Mouse (Mus musculus) left cerebral cortex, postnatal 14 days (tissue): ENCODE data around the gene Tax1bp3. TPM values are rescaled to one million over a fixed set of nuclear protein-coding genes. Genes with fewer than 3 reads are reported as not detected.

ENCODE experiments used
- DNase-seq, 2 experiments: peaks; one replicate each; pipeline ENCODE4 v3.0.0; 2021 to 2022; ENCODE audit warnings: low spot score in 2 of 2, mixed read lengths in 1 of 2
- intact Hi-C: fragments of 180-260 bp; cut with DNase I; formaldehyde crosslinking; loops from one replicate; pipeline ENCODE4 v1.15.1; 2025
- long read RNA-seq, 2 experiments: library from polyadenylated mRNA; stranded (forward); transcript quantifications; one replicate each; pipeline ENCODE4 v2.0.0; 2021
- total RNA-seq, 2 experiments: library from RNA; stranded (reverse); gene quantifications; 2 replicates each; pipeline ENCODE4 v1.2.3; 2021

Tax1bp3 gene
- 10 to 100 TPM; 14.5 to 16.3 TPM for total RNA-seq
- long read RNA-seq, experiment 1, transcript Tax1bp3-201 (4 exons, 1,523 nt) = major isoform, 16 of 19 reads
- long read RNA-seq, experiment 1, partial matches to known transcripts = 2 of 19 reads
- long read RNA-seq, experiment 1, other reads (novel, unspliced or antisense) = 1 of 19 reads
- long read RNA-seq, experiment 2, transcript Tax1bp3-201 (4 exons, 1,523 nt) = major isoform, 8 of 10 reads
- long read RNA-seq, experiment 2, partial matches to known transcripts = 1 of 10 reads
- long read RNA-seq, experiment 2, other reads (novel, unspliced or antisense) = 1 of 10 reads

GRCm38 (mm10) chr11:73176608-73177508 lies at the start of gene Tax1bp3, which contains the start of gene Emc6:
Gene Tax1bp3 (plus strand): TSS chr11:73177083.
Gene Emc6 (minus strand): TSS chr11:73177037.
- intact Hi-C loops = no loop called here
- DNase-seq = peak; percentile 96 to 97

GRCm38 (mm10) chr11:73131020-73131419 lies 45.9 kb upstream of the Tax1bp3 start:
- intact Hi-C loops = no loop called here
- DNase-seq = peak; percentile 30 to 46

GRCm38 (mm10) chr11:73132999-73133398 lies 43.9 kb upstream of the Tax1bp3 start:
- intact Hi-C loops = no loop called here
- DNase-seq = no peak

DNA sequence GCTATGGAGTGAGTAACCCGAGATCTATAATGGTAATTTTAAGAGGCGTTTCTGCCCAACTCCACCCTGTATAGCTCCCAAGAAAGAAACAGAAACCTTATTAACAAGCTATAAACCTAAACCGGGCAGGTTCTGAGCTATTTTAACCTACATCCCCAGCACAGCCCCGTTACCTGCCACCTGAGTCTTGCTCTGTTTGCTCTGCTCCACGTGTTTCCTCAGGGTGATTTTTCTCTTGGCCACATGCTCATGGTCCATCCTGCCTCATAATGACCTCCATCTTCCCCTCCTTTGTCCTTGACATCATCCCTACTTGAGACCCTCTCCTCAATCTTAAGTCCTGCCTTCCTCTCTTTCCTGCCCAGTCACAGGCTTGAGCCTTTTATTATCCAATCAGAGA lies 42.7 kb upstream of the Tax1bp3 start:
- intact Hi-C loops = no loop called here
- DNase-seq = no peak

GRCm38 (mm10) chr11:73136587-73136986 lies 40.3 kb upstream of the Tax1bp3 start:
- no peak for DNase-seq
- intact Hi-C loops = no loop called here

DNA sequence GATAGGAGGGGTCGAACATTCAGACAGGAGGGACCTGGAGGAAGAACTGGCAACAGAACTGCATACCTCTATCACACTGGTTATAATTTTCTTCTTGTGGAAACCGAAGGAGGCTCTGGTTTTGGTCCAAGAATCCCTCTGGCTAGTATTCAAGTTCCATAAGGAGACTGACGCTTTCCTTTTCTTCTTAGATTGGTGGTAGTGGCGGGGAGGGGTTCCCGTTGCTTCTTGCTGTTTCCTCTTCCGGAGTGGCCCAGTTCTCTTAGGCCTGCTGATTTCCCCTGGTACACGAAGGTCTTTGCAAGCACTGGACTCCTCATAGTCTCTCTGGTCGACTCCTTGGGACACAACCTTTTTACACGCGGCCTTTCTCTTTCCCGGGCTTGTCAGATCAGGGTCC lies 39.8 kb upstream of the Tax1bp3 start:
- DNase-seq = no peak
- intact Hi-C loops = no loop called here

GRCm38 (mm10) chr11:73137591-73138501 lies 39.0 kb upstream of the Tax1bp3 start, which contains the start of gene Haspin:
Gene Haspin (minus strand): TSS chr11:73138294.
- intact Hi-C loops = loop anchor here (1.0 to 2.0 kb wide), 2 partner anchors 143 to 1233 kb away; no protein-coding TSS in a partner anchor
- peak; percentile 89 for DNase-seq

DNA sequence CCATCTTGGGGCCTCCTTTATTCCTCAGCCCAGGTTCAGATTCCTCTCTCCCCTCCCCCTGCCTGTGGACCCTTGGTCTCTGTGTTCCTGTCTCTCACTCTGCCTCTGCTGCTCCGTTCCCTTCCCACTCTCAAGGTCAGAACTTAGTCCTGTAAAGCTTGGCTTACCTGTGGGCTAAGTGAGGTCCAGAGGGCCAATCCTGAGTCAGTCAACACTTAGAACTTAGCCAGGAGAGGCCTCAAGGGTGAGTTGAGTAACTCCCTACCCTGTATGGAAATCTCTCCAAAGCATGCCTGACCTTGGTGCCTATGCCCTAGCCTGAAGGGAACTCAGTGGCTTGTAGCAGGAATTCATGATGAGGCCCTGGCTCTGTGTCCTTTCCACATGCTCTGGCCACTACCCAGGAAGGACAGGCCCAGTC lies 32.6 kb upstream of the Tax1bp3 start:
- no peak for DNase-seq

DNA sequence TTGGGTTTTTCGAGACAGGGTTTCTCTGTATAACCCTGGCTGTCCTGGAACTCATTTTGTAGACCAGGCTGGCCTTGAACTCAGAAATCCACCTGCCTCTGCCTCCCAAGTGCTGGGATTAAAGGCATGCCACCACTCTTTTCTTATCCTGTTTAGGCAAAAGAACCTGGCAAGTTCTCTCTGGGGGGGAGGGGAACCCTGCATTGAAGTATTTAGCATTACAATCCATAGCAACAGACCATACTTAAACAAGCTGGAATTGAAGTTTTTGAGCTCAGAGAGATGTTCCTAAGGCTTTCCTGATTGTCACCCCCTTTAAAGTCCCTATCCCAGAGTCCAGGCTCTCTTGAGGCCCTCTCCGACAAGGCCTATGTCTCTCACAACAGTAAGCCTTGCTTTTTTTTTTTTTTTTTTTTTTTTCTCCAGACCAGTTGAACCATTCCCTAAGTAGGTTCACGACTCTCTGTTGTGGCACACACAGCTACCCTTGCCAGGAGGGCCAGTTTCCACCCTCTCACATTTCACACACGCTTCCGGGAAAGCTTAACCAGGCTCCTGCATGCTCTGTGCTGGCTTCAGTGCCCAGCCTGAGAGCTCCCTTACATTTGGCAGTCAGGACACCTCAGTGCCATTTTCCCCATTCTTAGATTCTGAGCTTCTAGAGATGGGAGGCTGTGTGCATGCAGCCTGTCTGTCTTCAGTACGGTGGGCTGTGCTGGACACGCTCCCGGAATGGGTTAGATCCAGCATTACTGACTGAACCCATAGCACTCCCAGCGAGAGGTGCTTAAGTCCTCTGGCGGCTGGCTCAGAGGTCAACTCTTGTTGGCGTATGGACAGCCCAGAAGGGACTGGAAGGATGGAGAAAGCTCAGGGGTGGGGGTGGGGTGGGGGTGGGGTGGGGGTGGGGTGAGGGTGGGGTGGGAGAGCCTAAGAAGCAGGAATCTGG lies 30.6 kb upstream of the Tax1bp3 start:
- intact Hi-C loops = no loop called here
- no peak for DNase-seq

More for the DNA sequence above, 32.6 kb upstream of the Tax1bp3 start:
- intact Hi-C loops = no loop called here

DNA sequence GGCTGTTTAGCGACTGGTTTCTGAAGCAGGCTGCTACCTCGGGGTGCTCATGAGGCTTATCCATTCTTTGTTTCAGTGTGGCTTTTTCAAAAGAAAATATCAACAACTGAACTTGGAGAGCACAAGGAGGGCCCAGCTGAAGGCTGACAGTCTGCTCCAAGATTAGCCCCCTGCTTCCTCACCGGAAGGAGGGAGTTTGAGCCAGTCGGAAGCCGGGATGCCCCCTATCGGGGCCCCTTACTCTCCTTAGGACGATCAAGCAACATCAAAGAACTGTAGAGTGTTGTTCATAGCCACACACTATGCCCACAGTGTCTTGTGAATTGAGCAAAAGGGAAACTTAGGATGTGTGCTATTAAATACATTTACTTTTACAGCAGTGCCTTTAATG lies 29.9 kb upstream of the Tax1bp3 start:
- intact Hi-C loops = no loop called here
- no peak for DNase-seq

GRCm38 (mm10) chr11:73148209-73148608 lies 28.7 kb upstream of the Tax1bp3 start:
- intact Hi-C loops = no loop called here
- DNase-seq = no peak

DNA sequence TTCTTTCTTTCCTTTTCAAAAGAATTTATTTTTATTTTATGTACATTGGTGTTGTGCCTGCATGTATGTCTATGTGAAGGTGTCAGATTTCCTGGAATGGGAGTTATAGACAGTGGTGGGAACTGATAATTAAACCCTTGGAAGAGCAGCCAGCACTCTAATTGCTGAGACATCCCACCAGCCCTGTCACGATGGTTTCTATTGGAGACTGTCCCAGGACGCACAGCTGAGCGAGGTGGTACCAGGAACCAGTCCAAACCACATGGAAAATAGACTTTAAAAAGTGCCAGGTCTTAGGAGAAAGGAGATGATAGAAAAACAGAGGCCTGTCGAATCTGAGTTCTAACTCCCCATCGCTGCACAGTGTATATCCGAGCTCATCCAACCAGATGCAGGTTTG lies 21.8 kb upstream of the Tax1bp3 start:
- DNase-seq = no peak
- intact Hi-C loops = no loop called here

- intact Hi-C loops = no loop called here
- DNase-seq = no peak
Measured at GRCm38 (mm10) chr11:73159957-73160810, 16.7 kb upstream of the Tax1bp3 start, which contains the start of gene P2rx5. Gene P2rx5 (plus strand): TSS chr11:73160421.

DNA sequence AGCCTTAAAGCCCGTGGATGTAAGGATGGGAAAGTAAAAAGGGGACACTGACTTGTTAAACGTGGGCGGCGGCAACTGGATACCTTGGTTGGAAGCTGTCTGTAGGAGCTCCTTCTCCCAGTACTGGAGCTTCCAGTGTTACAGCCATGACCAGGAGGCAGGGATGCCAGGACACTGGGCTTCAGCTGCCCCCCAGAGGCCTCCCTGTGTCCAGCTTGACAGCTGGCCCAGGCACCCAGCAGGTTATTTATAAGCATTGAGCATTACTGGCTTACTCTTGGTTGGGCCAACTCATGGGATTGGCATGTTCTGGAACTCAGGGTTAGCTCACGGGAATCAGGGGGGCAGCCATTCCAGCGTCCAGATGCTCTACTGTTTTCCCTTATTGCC lies 16.1 kb upstream of the Tax1bp3 start:
- intact Hi-C loops = no loop called here
- DNase-seq = no peak

GRCm38 (mm10) chr11:73161616-73162015 lies 15.3 kb upstream of the Tax1bp3 start:
- no peak for DNase-seq
- intact Hi-C loops = no loop called here

DNA sequence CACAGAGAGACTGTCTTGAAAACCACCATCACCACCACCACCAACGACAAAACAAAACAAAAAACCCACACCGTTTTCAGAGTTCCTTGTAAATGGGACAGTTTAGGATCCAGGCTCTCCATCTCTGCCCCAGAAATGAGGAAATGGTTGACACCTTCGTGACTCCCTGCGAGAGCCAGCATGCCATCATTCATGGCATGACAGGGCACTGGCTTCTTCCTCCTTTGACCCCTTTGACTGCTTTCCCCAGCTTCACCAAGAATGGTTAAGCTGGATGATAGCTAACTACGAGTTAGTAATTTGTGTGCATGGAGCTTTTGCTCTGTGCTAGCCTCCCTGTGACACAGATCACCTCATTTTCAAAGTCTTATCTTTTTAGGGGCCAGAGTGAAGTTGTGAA lies 14.6 kb upstream of the Tax1bp3 start:
- intact Hi-C loops = no loop called here
- no peak for DNase-seq

DNA sequence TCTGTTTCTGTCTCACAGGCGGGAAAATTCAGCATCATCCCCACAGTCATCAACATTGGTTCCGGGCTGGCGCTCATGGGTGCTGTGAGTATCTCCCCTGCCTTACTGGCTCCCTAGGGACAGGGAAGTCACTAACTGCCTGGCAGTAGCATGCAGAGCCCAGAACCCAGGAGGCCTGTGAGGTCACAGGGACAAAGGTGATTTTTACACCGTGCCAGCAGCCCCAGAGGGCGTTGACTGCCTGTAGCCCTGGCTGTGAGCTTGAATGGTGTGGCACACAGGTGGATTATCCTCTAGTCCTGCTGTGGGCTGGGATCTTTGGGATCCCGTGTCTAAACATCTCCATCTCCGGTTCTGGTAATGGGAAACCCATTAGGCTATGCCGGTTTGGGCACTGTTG lies 8.8 kb upstream of the Tax1bp3 start:
- no peak for DNase-seq
- intact Hi-C loops = no loop called here
